Mouse (Mus musculus): ENCODE data around the gene Fes.

Fes gene

GRCm38 (mm10) chr7:80342858-80343257, 44.9 kb downstream of the Fes start, which contains the start of gene Hddc3:
TSS of gene Hddc3 (plus strand) at chr7:80343104.
- peak; percentile 99 for DNase-seq

- no peak for DNase-seq
Measured at GRCm38 (mm10) chr7:80341793-80342192, 46.0 kb downstream of the Fes start.

- DNase-seq: peak; percentile 97
Measured at GRCm38 (mm10) chr7:80340793-80341192, 47.0 kb downstream of the Fes start, which contains the start of gene Unc45a. TSS of gene Unc45a (minus strand) at chr7:80341005.

GRCm38 (mm10) chr7:80339793-80340628, 47.7 kb downstream of the Fes start:
- peak; percentile 100 for DNase-seq

- DNase-seq: peak; percentile 94
Measured at GRCm38 (mm10) chr7:80339371-80339770, 48.4 kb downstream of the Fes start.

- no peak for DNase-seq
Measured at GRCm38 (mm10) chr7:80336932-80337331, 50.8 kb downstream of the Fes start.

GRCm38 (mm10) chr7:80334848-80335247, 52.9 kb downstream of the Fes start:
- no peak for DNase-seq

GRCm38 (mm10) chr7:80331433-80331832, 56.3 kb downstream of the Fes start:
- peak; percentile 88 for DNase-seq

GRCm38 (mm10) chr7:80330278-80330677, 57.5 kb downstream of the Fes start:
- no peak for DNase-seq

All from heart, adult 11 months (tissue).